Mouse (Mus musculus) retina, postnatal 7 days (tissue): ENCODE results near the gene Ccnt1.

Experiments used
- DNase-seq: peaks from one replicate; pipeline ENCODE4 v3.0.0-alpha.2; 2012; ENCODE audit warnings: low read depth, low spot score

Ccnt1 gene

DNA sequence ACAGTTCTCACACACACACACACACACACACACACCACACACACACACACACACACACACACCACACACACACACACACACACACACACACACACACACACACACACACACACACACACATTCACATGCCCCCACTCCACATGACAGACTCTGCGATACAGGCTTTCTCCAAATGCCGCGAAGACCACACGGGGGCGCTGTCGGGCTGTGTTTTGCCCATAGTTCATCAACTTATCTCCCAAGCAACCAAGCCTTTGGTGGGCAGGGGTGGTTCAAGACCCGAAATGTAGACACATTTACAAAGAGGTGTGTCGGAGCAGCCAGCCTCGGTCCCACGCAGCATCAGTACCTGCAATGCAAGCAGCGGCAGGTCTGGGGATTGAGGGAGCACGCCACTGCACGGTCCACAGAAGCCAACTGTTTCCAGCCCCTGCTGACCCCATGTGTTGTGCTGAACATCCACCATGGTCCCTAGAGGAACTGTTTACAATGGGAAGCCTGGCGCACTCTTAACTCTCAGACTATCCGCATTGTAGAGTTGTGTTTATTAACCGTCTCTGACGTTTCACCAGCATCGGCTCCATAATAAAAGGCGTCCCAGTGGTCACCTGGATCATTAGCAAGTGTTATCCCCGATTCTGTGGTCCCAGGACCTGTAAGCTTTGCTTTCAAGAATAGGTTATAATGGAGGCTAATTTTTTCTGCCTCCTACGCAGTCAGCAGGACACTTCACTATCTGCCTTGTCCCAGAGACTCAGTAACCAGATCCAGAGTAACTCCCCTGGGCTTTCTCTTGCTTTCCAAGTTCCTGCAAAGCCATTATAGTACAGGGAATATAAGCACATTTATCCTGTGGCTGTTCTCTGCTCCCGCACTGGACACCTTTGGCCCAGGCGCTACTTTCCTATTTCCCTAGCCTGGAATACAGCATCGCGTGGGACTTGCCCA is 60.0 kb downstream of the Ccnt1 start:
- peak; percentile 80 for DNase-seq

DNA sequence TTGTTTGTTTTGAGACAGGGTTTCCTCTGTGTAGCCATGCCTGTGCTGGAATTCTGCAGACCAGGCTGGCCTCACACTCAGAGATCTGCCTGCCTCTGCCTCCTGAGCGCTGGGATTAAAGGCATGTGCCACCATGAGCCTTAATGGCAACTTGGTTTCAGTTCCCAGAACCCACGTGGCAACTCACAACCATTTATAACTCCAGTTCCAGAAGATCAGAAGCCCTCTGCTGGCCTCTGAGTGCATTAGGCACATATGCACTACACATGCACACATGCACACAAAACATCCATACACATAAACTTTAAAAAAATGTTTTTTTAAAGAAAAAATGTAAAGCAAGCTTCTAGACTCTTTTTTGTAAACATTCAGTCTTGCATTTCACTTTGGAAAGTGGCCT is 61.3 kb downstream of the Ccnt1 start:
- DNase-seq = no peak

DNA sequence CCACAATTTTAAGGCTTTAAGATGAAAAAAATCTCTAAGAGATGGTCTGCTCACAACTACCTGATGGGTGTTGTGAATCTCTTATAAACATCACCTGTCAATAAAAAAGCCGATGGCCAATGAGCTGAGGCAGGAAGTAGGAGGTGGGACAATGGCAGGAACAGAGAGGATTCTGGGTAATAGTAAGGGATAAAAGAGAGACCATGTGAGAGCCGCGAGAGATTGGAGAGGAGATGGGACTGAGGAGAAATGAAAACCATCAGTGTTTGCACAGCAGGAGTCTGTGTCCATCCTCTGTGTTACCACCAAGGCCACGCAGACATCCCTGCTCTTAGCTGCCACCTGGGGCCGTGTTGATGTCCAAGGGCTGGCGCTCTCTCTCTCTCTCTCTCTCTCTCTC is 63.4 kb downstream of the Ccnt1 start:
- DNase-seq = no peak

DNA sequence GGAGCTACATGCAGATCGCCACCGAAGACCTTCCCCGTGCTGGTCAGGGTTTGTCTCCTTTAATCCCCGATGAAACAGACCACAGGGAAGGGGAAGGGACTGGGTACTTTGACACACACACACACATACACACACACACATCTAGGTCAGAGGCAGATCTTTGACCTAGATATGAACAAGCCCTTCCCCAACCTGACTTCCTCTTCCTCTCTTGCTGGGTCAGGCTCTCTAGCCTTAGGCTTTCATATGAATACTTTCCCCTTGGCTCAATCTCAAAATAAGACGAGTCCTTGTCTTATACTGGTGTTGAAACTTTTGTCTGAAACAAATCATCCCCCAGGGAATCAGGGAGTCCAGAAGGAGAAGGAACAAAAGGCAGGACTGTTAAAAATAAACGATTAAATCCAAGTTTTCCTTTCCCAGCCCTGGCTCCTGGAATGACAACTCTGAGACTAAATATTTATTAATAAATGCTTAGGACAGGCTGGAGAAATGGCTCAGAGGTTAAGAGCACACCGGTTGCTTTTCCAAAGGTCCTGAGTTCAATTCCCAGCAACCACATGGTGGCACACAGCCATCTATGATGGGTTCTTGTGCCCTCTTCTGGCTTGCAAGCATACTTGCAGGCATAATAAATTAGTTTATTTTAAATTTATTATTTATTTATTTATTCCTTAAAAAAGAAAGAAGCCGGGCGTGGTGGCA is 64.3 kb downstream of the Ccnt1 start:
- DNase-seq = no peak

DNA sequence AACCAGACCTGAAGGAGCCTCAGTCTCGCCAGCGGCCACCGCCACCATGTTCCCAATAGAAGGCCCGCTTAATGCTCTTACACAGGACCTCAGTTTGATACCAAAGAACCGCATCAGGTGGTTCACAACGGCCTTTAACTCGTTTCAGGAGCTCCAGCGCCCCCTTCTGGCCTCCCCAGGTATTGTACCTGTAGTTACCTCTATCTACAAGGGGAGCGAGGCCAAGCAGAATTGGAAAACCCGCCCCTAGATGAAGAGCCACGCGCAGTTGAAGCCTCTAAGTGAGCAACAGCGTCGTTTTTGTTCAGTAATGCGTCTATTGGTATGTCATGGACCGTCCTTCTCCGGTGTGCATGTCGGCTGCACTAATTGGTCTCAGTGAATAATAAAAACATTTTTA is 66.2 kb downstream of the Ccnt1 start:
- DNase-seq = peak; percentile 32

DNA sequence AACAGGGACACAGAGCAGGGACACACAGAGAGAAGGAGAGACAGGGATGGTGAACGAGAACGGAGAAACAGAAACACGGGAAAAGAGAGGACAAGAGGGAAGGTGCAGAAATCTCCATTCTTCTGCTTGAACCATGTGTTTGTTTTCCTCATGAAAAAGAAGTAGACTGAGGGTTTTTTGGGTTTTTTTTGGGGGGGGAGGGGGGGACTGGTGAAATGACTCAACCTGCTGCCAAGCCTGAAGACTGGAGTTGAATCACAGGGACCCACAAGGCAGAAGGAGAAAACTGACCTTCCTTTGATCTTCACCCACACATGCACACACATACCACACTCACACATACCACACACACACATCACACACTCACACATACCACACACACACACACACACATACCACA is 67.4 kb downstream of the Ccnt1 start:
- no peak for DNase-seq

DNA sequence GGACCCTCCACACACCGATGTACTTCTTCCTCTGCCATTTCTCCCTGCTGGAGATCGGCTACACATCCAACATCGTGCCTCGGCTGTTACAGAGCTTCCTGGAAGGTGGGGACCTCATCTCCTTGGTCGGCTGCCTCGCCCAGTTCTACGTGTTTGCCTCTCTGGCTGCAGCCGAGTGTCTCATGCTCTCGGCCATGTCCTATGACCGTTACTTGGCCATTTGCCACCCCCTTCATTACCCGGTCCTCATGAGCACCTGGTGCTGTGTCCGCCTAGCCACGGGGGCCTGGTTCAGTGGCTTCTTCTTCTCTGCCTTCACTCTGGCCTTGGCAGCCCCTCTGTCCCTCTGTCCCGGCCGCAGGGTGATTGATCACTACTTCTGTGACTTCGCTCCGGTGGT is 73.1 kb downstream of the Ccnt1 start:
- DNase-seq = no peak

DNA sequence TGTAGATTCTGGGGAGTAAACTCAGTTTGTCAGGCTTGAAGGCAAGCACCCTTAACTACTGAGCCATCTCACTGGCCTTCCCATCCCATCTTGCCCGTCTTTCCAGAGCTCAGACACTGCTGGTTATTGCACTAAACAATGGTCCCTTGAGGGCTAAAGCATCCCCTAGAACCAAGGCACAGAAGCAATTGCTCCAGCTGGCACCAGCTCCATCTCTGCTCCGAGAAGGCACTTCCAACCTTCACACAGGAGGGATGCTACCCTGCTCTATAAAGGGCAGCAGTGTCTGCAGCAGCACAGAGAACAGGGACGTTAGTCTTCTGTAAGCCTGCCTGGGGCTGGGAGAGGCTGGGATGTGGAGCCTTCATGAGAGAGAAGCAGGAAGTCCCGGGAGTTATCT is 78.6 kb downstream of the Ccnt1 start, which contains the start of gene Olfr279:
TSS of gene Olfr279 (plus strand) at position 301 of the 400 bp plus-strand sequence.
- DNase-seq = no peak

DNA sequence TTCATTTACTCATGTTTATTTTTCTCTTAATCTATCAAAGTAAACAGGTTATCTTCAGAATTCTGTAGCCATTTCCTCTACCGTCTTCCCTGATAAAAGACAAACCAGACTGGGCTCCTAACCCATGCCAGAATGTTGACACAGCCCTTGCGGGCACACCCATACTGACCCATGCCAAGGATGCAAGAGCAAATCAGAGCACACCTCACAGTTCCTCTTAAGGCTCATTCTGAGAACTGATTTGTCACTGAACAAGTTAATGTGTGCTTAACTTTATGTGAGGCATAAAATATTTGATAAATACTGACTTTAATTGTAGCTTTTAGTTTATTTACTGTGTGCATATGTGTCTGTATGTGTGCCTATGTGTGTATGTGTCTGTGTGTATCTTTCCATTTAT is 79.4 kb downstream of the Ccnt1 start:
- no peak for DNase-seq
